Mouse (Mus musculus) midbrain, postnatal 0 days (tissue): Measurements from ENCODE around the gene Pou6f2. TPM values are rescaled to one million over a fixed set of nuclear protein-coding genes. Genes with fewer than 3 reads are reported as not detected.
A peak's percentile ranks its signal among the peaks of the same experiment; 100 is the strongest.

Experiments used
- ATAC-seq: fragments of 200-750 bp; cut with Nextera tagmentation; 2 replicates; pipeline ENCODE4 v1.8.0; 2017; ENCODE audit warnings: moderate number of reproducible peaks, mild to moderate bottlenecking, moderate TSS enrichment, moderate library complexity; ENCODE audit not compliant: low FRiP score
- DNase-seq: peaks from one replicate; pipeline ENCODE4 v3.0.0-alpha.2; 2015; ENCODE audit warnings: low spot score
- H3K27ac ChIP-seq: fragments of 300-500 bp; sonication (generic); 2 replicates; pipeline ENCODE4 v1.5.1; 2014; ENCODE audit warnings: low read depth, mild to moderate bottlenecking, low read length, mixed read lengths
- H3K27me3 ChIP-seq: fragments of 300-500 bp; sonication (generic); 2 replicates; pipeline ENCODE4 v1.6.1; 2014; ENCODE audit warnings: low read length, control low read depth, mixed read lengths; ENCODE audit not compliant: insufficient read depth
- H3K36me3 ChIP-seq: fragments of 300-500 bp; sonication (generic); 2 replicates; pipeline ENCODE4 v1.6.1; 2014; ENCODE audit warnings: low read length, control low read depth, mixed read lengths; ENCODE audit not compliant: insufficient read depth
- H3K4me1 ChIP-seq: fragments of 300-500 bp; sonication (generic); 2 replicates; pipeline ENCODE4 v1.6.1; 2014; ENCODE audit warnings: mild to moderate bottlenecking, control low read depth, antibody characterized with exemption, low read length, mixed read lengths; ENCODE audit not compliant: insufficient read depth
- H3K4me2 ChIP-seq: fragments of 300-500 bp; sonication (generic); 2 replicates; pipeline ENCODE4 v1.6.1; 2014; ENCODE audit warnings: low read depth, mild to moderate bottlenecking, low read length, mixed read lengths; ENCODE audit not compliant: poor library complexity, severe bottlenecking
- H3K4me3 ChIP-seq: fragments of 300-500 bp; sonication (generic); 2 replicates; pipeline ENCODE4 v1.5.1; 2014; ENCODE audit warnings: low read depth, mild to moderate bottlenecking, low read length, moderate library complexity
- H3K9ac ChIP-seq: fragments of 300-500 bp; sonication (generic); replicated peaks from 2 replicates; pipeline ENCODE4 v1.6.1; 2014; ENCODE audit warnings: mild to moderate bottlenecking, low read length, moderate library complexity, mixed read lengths; ENCODE audit not compliant: poor library complexity, severe bottlenecking
- H3K9me3 ChIP-seq: fragments of 300-500 bp; sonication (generic); 2 replicates; pipeline ENCODE4 v1.6.1; 2016; ENCODE audit warnings: low read length, control low read depth
- CTCF ChIP-seq: IDR thresholded peaks from 2 replicates; pipeline ENCODE4 v1.5.1; 2016; ENCODE audit warnings: antibody characterized with exemption, mild to moderate bottlenecking
- WGBS: fragments of 180-500 bp; shearing (Covaris S2); extraction: QIAGEN DNeasy Blood & Tissue Kit; methylation state at CpG from one replicate; pipeline ENCODE4 v1.1.7; 2014; 5-methylcytosine and 5-hydroxymethylcytosine counted together
- polyA plus RNA-seq: library from polyadenylated mRNA; unstranded; fragments of >200 nt; fragmentation: Nextera tagmentation; extraction: Ambion mirVana; gene quantifications from 2 replicates; pipeline ENCODE4 v1.2.1, GENCODE M21; 2015
- total RNA-seq: library from RNA; depleted of rRNA; stranded (reverse); fragments of >200 nt; gene quantifications from 2 replicates; pipeline ENCODE4 v1.2.3, GENCODE M21; 2014; rRNA removed

The Pou6f2 gene
- total RNA-seq = 1.8 and 3.2 TPM in 2 replicates
- polyA plus RNA-seq = 14.1 and 15.1 TPM in 2 replicates

DNA sequence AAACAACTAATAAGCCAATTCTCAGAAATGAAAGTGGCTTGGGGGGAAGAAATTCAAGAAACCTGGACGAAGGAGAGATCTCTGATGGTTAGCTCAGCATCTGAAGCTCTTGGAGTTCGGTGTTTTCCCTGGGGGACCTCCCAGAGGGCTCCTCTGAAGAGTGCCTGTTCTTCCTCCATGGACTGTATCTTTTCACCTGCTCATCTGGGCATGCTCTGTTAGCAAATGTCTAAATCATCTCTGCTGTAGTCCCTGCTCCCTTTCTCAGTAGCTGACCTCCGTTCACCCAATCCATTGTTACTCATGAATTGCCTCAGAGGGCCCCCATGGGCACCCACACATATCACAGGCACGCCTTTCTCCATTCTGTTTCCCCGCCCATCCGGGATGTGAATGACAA, at the start of gene Pou6f2:
TSS of gene Pou6f2 (minus strand) at position 101 of the 400 bp plus-strand sequence.
- Histone ChIP-seq H3K9ac (no peak within 1 kb of the TSS), H3K9me3 (no peaks in the 10 kb centered on the region), H3K27ac (no peak within 1 kb of the TSS), H3K4me3 (no peak within 1 kb of the TSS), H3K4me2 (no peak within 1 kb of the TSS), H3K4me1 (no peaks in the 10 kb centered on the region), H3K27me3 (no peaks in the 10 kb centered on the region), H3K36me3 (no peaks in the 10 kb centered on the region)
- 81% methylated on average over 6 of the region's 6 CpGs for WGBS
- ATAC-seq (no peak), DNase-seq (no peak)
- no peak for TF ChIP-seq CTCF

DNA sequence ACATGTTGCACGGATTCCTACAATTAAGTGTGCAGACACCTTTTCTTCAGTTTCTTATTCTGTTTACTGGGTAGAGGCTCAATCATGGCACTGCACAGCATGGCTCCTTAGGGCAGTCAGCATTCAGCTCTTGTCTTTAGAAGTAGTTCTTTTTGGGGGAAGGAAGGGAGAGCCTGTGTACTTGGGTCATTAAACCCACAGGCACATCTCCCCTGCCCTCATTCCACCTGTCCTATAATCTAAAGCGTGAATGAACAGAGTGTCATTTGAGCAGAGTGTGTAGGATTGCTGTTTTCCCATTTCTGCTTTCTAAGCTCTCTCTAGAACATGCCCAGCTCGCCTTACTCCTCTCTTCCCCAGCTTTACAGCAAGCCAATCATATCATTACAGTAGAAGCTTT, 42.4 kb upstream of the Pou6f2 start:
- no peak overlapping the region for H3K4me2 ChIP-seq
- H3K27me3 ChIP-seq = no peaks in the 10 kb centered on the region
- DNase-seq = no peak
- H3K9ac ChIP-seq = no peak overlapping the region
- no peaks in the 10 kb centered on the region for H3K4me1 ChIP-seq
- no peak for ATAC-seq
- H3K27ac ChIP-seq = no peak overlapping the region
- no peak for TF ChIP-seq CTCF
- no peak overlapping the region for H3K4me3 ChIP-seq
- no peaks in the 10 kb centered on the region for H3K9me3 ChIP-seq
- WGBS = 86% methylated on average over 3 of the region's 3 CpGs
- no peaks in the 10 kb centered on the region for H3K36me3 ChIP-seq

DNA sequence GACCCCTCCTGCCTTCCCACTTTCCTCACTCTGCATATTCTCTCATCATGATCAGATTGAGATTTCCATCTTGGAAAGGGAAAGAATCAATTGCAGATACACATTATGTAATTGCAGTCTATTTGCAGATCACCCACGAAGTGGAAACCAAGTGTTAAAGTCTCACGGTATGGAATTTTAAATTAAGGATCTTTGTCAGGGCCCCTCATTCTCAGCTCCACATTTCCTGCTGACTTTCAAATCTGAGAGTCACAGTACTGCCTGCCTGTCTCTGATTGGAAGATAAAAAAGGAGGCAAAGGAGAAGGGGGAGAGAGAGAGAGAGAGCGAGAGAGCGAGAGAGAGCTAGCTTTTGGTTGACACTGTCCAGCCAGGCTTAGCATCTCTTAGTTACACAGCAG, 9.8 kb downstream of the Pou6f2 start:
- no peak for TF ChIP-seq CTCF
- H3K9me3 ChIP-seq = no peaks in the 10 kb centered on the region
- no peak overlapping the region for H3K9ac ChIP-seq
- no peak overlapping the region for H3K4me3 ChIP-seq
- H3K27ac ChIP-seq = no peak overlapping the region
- no peaks in the 10 kb centered on the region for H3K36me3 ChIP-seq
- no peaks in the 10 kb centered on the region for H3K4me1 ChIP-seq
- 81% methylated on average over 4 of the region's 4 CpGs for WGBS
- no peak for ATAC-seq
- no peak for DNase-seq
- H3K4me2 ChIP-seq = no peak overlapping the region
- H3K27me3 ChIP-seq = no peaks in the 10 kb centered on the region

DNA sequence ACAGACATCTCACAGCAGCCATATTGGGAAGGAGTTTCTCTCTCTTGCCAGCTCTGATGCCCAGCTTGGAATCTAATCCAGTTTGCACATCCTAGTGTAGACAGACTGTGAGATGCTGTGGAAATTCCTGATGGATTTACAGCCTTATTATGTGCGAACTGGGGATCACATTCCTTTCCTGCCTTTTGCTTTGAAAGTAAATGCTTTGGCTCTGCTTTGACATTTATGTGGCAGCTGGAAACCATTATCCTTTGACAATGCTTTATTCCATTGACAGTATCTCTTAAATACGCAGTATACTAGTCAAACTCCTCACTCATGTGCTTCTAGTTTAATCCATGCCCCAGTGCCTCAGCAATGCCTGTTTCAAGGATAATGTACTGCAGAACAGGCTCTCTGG, 34.1 kb downstream of the Pou6f2 start:
- no peak overlapping the region for H3K27ac ChIP-seq
- H3K4me2 ChIP-seq = no peak overlapping the region
- no peak for ATAC-seq
- H3K4me3 ChIP-seq = no peak overlapping the region
- H3K27me3 ChIP-seq = no peaks in the 10 kb centered on the region
- no peaks in the 10 kb centered on the region for H3K4me1 ChIP-seq
- TF ChIP-seq CTCF = no peak
- no peaks in the 10 kb centered on the region for H3K36me3 ChIP-seq
- no peak overlapping the region for H3K9ac ChIP-seq
- H3K9me3 ChIP-seq = no peaks in the 10 kb centered on the region
- 51% methylated on average over 2 of the region's 2 CpGs for WGBS
- no peak for DNase-seq

DNA sequence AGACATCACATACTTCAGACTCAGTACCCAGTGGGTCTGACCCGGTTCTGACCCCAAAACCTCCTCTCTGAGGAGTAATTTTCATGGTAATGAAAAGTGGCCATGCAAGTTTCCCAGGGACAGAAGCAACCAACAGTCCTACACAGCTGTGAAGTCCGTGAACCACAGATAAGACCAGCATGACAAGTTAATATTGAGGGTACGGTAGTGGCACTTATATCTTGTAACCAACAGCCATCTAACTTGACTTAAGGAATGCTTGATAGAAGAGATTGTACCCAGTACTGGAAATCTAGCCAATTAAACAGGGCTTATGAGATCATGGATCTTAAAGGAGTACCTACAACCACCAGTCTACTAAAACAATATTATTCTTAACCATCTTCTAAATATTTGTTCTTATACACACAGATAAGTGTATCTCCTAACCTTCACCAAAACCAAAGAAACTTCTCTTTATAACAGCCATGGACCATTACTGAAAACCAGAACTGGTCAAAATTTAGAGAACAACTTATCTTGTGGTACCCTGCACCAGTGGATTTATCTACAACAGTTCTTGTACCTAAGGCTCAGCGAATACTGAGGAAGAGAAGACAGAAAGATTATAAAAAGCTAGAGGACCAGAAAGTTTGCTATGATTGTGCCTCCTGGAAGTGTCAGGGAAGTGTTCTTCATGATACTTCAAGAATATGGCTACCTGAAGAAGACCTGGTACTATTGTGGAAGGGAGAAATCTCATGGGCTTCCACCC, 52.7 kb downstream of the Pou6f2 start:
- H3K4me3 ChIP-seq = no peak overlapping the region
- DNase-seq (no peak), ATAC-seq (no peak)
- H3K27ac ChIP-seq = no peak overlapping the region
- H3K4me2 ChIP-seq = no peak overlapping the region
- no peaks in the 10 kb centered on the region for H3K36me3 ChIP-seq
- H3K9me3 ChIP-seq = no peaks in the 10 kb centered on the region
- H3K27me3 ChIP-seq = no peaks in the 10 kb centered on the region
- no peak for TF ChIP-seq CTCF
- H3K4me1 ChIP-seq = no peaks in the 10 kb centered on the region
- WGBS = 81% methylated on average over 4 of the region's 4 CpGs
- no peak overlapping the region for H3K9ac ChIP-seq

DNA sequence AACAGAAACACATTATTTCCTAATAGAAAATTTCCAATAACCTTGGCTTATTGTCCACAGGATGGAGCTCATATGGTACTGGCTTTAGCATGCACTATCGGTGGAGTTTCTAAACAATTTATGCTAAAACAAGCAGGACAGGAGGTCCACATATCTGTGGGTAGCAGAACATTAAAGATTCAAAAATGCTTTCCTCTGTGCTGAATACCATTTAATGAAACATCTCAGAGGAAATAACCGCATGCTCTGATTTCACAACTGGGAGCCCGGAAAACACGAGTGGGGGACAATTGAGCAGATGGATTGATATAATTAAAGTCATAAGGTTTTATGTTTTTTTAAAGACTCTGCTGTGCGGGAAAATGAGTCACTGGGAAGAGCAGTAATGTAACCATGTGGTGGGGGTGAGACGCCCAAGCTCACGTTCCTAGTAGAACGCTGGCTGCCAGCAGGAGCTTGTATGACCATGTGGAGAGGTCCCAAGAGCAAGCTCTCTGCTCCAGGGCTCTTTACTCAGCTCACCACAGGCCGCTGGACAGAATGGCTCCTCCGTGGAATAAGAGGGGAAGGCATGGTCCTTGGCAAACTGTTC, 58.5 kb downstream of the Pou6f2 start:
- Histone ChIP-seq H3K9me3 (no peaks in the 10 kb centered on the region), H3K27ac (no peak overlapping the region), H3K4me1 (no peaks in the 10 kb centered on the region), H3K4me2 (no peak overlapping the region), H3K4me3 (no peak overlapping the region), H3K36me3 (no peaks in the 10 kb centered on the region), H3K27me3 (no peaks in the 10 kb centered on the region), H3K9ac (no peak overlapping the region)
- WGBS = 70% methylated on average over 10 of the region's 10 CpGs
- ATAC-seq = no peak
- TF ChIP-seq CTCF = no peak
- DNase-seq = peak; percentile 36
